In genomic region chr2:83052914-83053690, GRCm38 (mm10) we compare ENCODE assay signal across 12 mouse cellular contexts.
DNase-seq lines count a peak whose midpoint lies in the region.
"Had no signal": no experiment of that assay in that cellular context is flagged by ENCODE, and none has a peak within 500 bp of the region (broad histone marks: within the 10 kb centered on the region; RNA-seq: fewer than 3 reads in every experiment).

No protein-coding gene starts in this region.

- peak; percentile 8 to 64 for DNase-seq in cerebellum, postnatal 14 days
- DNase-seq in cerebellum, adult 9-11 months, result no peak
- peak; percentile 48 for DNase-seq in layer of hippocampus, adult 11-12 months (ENCODE audit: low spot score)
- DNase-seq in layer of hippocampus, postnatal 25 days (ENCODE audit: extremely low spot score in 1 of 2, low spot score in 1 of 2), result no peak
- DNase-seq in brain, adult 2 months (ENCODE audit: low read depth, low spot score), result peak; percentile 70
- peak; percentile 47 for DNase-seq in layer of hippocampus, adult 9-10 months (ENCODE audit: low spot score)
- DNase-seq in thymus, adult 18-20 months, result no peak
- DNase-seq in left cerebral cortex, adult 11 months (ENCODE audit: low spot score), result no peak
- DNase-seq: cerebellum, adult 18-20 months; gastrocnemius, postnatal 10 days; heart, adult 2 months; lung, postnatal 14 days had no signal

Comparison
In these comparisons a context has a peak if more than half of its experiments do, and no peak if none do; other contexts are left out.
1. DNase-seq: peak in cerebellum, postnatal 14 days (2 of 2), layer of hippocampus, adult 11-12 months (single experiment), brain, adult 2 months (single experiment) and layer of hippocampus, adult 9-10 months (single experiment); none in cerebellum, adult 9-11 months (single experiment), layer of hippocampus, postnatal 25 days (0 of 2), thymus, adult 18-20 months (0 of 2) and left cerebral cortex, adult 11 months (single experiment).